Mouse (Mus musculus) kidney, adult 10 weeks (tissue): ENCODE data around the gene Mettl7a3. TPM values are rescaled to one million over a fixed set of nuclear protein-coding genes. Genes with fewer than 3 reads are reported as not detected.

Experiments used
- polyA plus RNA-seq: library from polyadenylated mRNA; stranded (reverse); fragments of 350-450 nt; fragmentation: Illumina TruSeq; extraction: RNeasy Lipid Tissue Mini Kit (QIAGEN cat#74804); gene quantifications from one replicate; pipeline ENCODE4 v1.2.3, GENCODE M21; 2014; ENCODE audit warnings: low read depth, low replicate concordance

Gene Mettl7a3
- polyA plus RNA-seq = not detected

GRCm38 (mm10) chr15:100334629-100335028 lies at the start of gene Mettl7a3:
TSS of gene Mettl7a3 (plus strand) at chr15:100334929.

GRCm38 (mm10) chr15:100304019-100304991 lies 30.4 kb upstream of the Mettl7a3 start, which contains the start of gene Mettl7a1:
TSS of gene Mettl7a1 (plus strand) at chr15:100304140.

GRCm38 (mm10) chr15:100352711-100353250 lies 18.1 kb downstream of the Mettl7a3 start, which contains the start of the genes Methig1 and Mettl7a2:
TSS of gene Methig1 (plus strand) at chr15:100353149.
TSS of gene Mettl7a2 (plus strand) at chr15:100353200.

GRCm38 (mm10) chr15:100364242-100364641 lies 29.5 kb downstream of the Mettl7a3 start, which contains the start of gene Higd1c:
TSS of gene Higd1c (plus strand) at chr15:100364542.

Other genes with a start within 250 kb of the Mettl7a3 start
- gene Atf1, start 107.1 kb upstream of the Mettl7a3 start, polyA plus RNA-seq = 51.4 TPM
- not detected for gene Tmprss12, start 54.1 kb upstream of the Mettl7a3 start, polyA plus RNA-seq
- gene Mettl7a1, start 30.8 kb upstream of the Mettl7a3 start, polyA plus RNA-seq = 437 TPM
- gene Methig1, start 18.2 kb downstream of the Mettl7a3 start, polyA plus RNA-seq = 13.5 TPM
- gene Mettl7a2, start 18.3 kb downstream of the Mettl7a3 start, polyA plus RNA-seq = 164 TPM
- gene Higd1c, start 29.6 kb downstream of the Mettl7a3 start, polyA plus RNA-seq = not detected
- 0.49 TPM for gene Gm5475, start 87.2 kb downstream of the Mettl7a3 start, polyA plus RNA-seq
- gene Slc11a2, start 90.1 kb downstream of the Mettl7a3 start, polyA plus RNA-seq = 22.7 TPM
- 21.3 TPM for gene Letmd1, start 134.1 kb downstream of the Mettl7a3 start, polyA plus RNA-seq
- 1.3 TPM for gene Csrnp2, start 160.6 kb downstream of the Mettl7a3 start, polyA plus RNA-seq
- 9.4 TPM for gene Tfcp2, start 217.1 kb downstream of the Mettl7a3 start, polyA plus RNA-seq